Mouse (Mus musculus) cerebellum, adult 2 months (tissue): ENCODE data around the gene Myl3. TPM values are rescaled to one million over a fixed set of nuclear protein-coding genes. Genes with fewer than 3 reads are reported as not detected.

Source experiments
- DNase-seq, 2 experiments: peaks; one replicate each; pipeline ENCODE4 v3.0.0; 2021
- H3K27ac ChIP-seq: fragments of 200-500 bp; 2 replicates; pipeline ENCODE4 v1.5.1; 2012; ENCODE audit warnings: low read length, control low read depth, inconsistent platforms; ENCODE audit not compliant: insufficient read depth
- H3K27me3 ChIP-seq: fragments of 200-500 bp; 2 replicates; pipeline ENCODE4 v1.6.1; 2012; ENCODE audit warnings: inconsistent platforms, mild to moderate bottlenecking, low read length, moderate library complexity; ENCODE audit not compliant: control insufficient read depth, insufficient read depth
- H3K4me1 ChIP-seq: fragments of 200-500 bp; 2 replicates; pipeline ENCODE4 v1.6.1; 2011; ENCODE audit warnings: low read length; ENCODE audit not compliant: control insufficient read depth, insufficient read depth
- H3K4me3 ChIP-seq: fragments of 200-500 bp; replicated peaks from 2 replicates; pipeline ENCODE3; 2011; ENCODE audit warnings: mild to moderate bottlenecking, low read depth, low read length, control low read depth; ENCODE audit not compliant: insufficient read depth
- CTCF ChIP-seq: fragments of 200-500 bp; IDR thresholded peaks from 2 replicates; pipeline ENCODE4 v1.5.1; 2011; ENCODE audit warnings: low read depth, mild to moderate bottlenecking, control low read depth, low read length, moderate library complexity, borderline replicate concordance; ENCODE audit not compliant: insufficient read depth
- POLR2A ChIP-seq: fragments of 200-500 bp; IDR thresholded peaks from 2 replicates; pipeline ENCODE4 v1.6.1; 2011; ENCODE audit warnings: low read length, control low read depth, borderline replicate concordance; ENCODE audit not compliant: insufficient read depth
- WGBS: fragments of 180-500 bp; shearing (Covaris S2); methylation state at CpG from one replicate; pipeline ENCODE4 v1.1.7; 2018; 5-methylcytosine and 5-hydroxymethylcytosine counted together
- polyA plus RNA-seq: library from polyadenylated mRNA; depleted of rRNA; stranded (reverse); fragments of >200 nt; gene quantifications from 2 replicates; pipeline ENCODE4 v1.2.3, GENCODE M21; 2012

The Myl3 gene
- polyA plus RNA-seq, 1 experiment: 0.51 TPM

DNA sequence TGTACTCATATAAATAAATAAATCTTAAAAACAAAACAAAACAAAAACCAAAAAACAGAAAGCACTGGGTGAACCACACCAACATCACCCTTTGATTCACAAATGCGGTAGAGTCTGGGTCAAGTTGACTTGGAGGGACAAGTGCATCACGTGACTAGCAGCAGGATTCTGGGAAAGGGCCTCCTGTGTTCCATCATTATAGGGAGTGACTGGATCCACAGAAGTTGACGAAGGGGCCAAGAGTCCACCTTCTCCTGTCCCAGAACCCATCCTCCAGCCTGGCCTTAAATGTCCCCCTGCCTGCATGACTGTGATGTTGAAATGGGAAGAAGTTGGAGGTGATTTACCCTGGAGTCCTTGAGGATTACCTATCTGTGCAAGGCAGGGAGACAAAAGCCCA is 22.9 kb upstream of the Myl3 start:
- no peaks in the 10 kb centered on the region for H3K27me3 ChIP-seq
- no peak overlapping the region for H3K4me3 ChIP-seq
- 82% methylated on average over 3 of the region's 3 CpGs for WGBS
- H3K4me1 ChIP-seq: no peaks in the 10 kb centered on the region
- TF ChIP-seq POLR2A (no peak), CTCF (no peak)
- H3K27ac ChIP-seq: no peak overlapping the region
- DNase-seq: no peak

GRCm38 (mm10) chr9:110719977-110720376 is 21.7 kb upstream of the Myl3 start:
- H3K4me3 ChIP-seq: no peak overlapping the region
- WGBS: 35% methylated on average over 5 of the region's 5 CpGs
- TF ChIP-seq CTCF: no peak
- TF ChIP-seq POLR2A: no peak
- no peaks in the 10 kb centered on the region for H3K4me1 ChIP-seq
- H3K27me3 ChIP-seq: no peaks in the 10 kb centered on the region
- H3K27ac ChIP-seq: no peak overlapping the region
- no peak for DNase-seq

GRCm38 (mm10) chr9:110722060-110722459 is 19.6 kb upstream of the Myl3 start:
- Histone ChIP-seq H3K4me1 (peaks cover 7% of the 10 kb centered on the region), H3K4me3 (no peak overlapping the region), H3K27ac (no peak overlapping the region), H3K27me3 (no peaks in the 10 kb centered on the region)
- TF ChIP-seq CTCF (no peak), POLR2A (no peak)
- WGBS: 54% methylated on average over 10 of the region's 10 CpGs
- no peak for DNase-seq

DNA sequence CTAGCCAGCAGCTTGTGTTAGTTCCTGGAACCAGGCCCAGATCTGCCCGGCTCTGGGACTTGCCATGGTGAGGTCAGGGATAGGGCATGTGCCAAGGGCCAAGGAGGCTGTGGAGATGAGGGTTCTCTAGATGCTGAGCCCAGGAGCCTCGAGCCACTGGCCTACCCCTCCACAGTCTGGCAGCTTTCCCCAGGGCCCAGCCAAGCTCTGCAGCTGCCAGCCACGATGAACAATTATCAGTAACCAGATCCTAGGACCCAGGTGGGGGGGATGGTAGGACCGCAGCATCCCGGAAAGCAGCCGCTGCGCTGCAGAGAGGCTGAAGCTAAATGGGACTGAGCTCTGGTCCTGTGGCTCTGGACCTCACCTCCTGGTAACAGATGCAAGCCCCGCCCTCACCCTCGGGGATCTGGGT is 15.9 kb upstream of the Myl3 start:
- peak; percentile 35 to 42 for DNase-seq
- H3K4me3 ChIP-seq: no peak overlapping the region
- H3K27me3 ChIP-seq: no peaks in the 10 kb centered on the region
- no peak overlapping the region for H3K27ac ChIP-seq
- WGBS: 6% methylated on average over 9 of the region's 9 CpGs
- TF ChIP-seq POLR2A (no peak), CTCF (no peak)
- H3K4me1 ChIP-seq: peaks cover 13% of the 10 kb centered on the region

- no peak for DNase-seq
- WGBS: 15% methylated on average over 33 of the region's 33 CpGs
- no peak for TF ChIP-seq CTCF
These were observed 14.8 kb upstream of the Myl3 start for GRCm38 (mm10) chr9:110726867-110727266.

GRCm38 (mm10) chr9:110729841-110730240 is 11.8 kb upstream of the Myl3 start:
- TF ChIP-seq CTCF: peak; percentile 64
- TF ChIP-seq POLR2A: no peak
- WGBS: 33% methylated on average over 8 of the region's 8 CpGs
- Histone ChIP-seq H3K27ac (no peak overlapping the region), H3K4me1 (peaks cover 13% of the 10 kb centered on the region), H3K4me3 (no peak overlapping the region), H3K27me3 (no peaks in the 10 kb centered on the region; the same call in 1 of the 2 replicates)
- DNase-seq: peak; percentile 32 to 46

More at GRCm38 (mm10) chr9:110726867-110727266, 14.8 kb upstream of the Myl3 start:
- Histone ChIP-seq H3K27me3 (no peaks in the 10 kb centered on the region), H3K27ac (no peak overlapping the region), H3K4me1 (peaks cover 13% of the 10 kb centered on the region), H3K4me3 (peak overlapping the region; percentile 8)

DNA sequence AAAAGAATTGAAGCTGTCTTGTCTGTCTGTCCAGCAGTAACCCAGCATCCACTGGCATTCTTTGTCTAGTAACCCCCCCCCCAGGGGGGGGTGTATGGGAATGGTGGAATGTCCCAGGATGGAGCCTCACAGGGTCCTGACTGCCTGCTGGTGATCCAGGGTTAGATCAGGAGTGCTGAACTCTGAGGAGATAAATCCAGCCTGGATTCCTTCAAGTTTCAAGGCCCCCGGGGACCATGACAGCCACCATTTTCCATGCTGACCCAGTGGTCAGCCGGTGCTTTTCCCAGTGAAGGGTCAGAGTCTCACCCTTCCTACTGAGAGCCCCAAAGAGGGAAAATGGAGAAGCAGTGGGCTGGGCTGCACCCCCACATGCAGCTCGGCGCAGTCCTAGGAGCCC is 9.8 kb upstream of the Myl3 start:
- no peak overlapping the region for H3K4me3 ChIP-seq
- WGBS: 58% methylated on average over 4 of the region's 4 CpGs
- no peaks in the 10 kb centered on the region; the same call in 1 of the 2 replicates for H3K27me3 ChIP-seq
- H3K27ac ChIP-seq: no peak overlapping the region
- no peak for TF ChIP-seq POLR2A
- no peak for TF ChIP-seq CTCF
- H3K4me1 ChIP-seq: peaks cover 7% of the 10 kb centered on the region
- no peak for DNase-seq

GRCm38 (mm10) chr9:110732623-110733022 is 9.0 kb upstream of the Myl3 start:
- TF ChIP-seq CTCF: no peak
- TF ChIP-seq POLR2A: no peak
- Histone ChIP-seq H3K27ac (no peak overlapping the region), H3K4me1 (peaks cover under 1% of the 10 kb centered on the region), H3K4me3 (no peak overlapping the region), H3K27me3 (no peaks in the 10 kb centered on the region; the same call in 1 of the 2 replicates)
- DNase-seq: peak in 1 of 2 experiments; percentile 46
- under 1% methylated on average over 26 of the region's 26 CpGs for WGBS
